Mouse (Mus musculus) embryonic facial prominence, embryonic 12.5 days (tissue): ENCODE results near the gene Fndc7. TPM values are rescaled to one million over a fixed set of nuclear protein-coding genes. Genes with fewer than 3 reads are reported as not detected.
A peak's percentile ranks its signal among the peaks of the same experiment; 100 is the strongest.

ENCODE experiments used
- ATAC-seq: fragments of 200-750 bp; cut with Nextera tagmentation; 2 replicates; pipeline ENCODE4 v1.8.0; 2017; ENCODE audit not compliant: insufficient number of reproducible peaks, insufficient read depth, low FRiP score, low TSS enrichment
- H3K27ac ChIP-seq: fragments of 300-500 bp; sonication (generic); 2 replicates; pipeline ENCODE4 v1.5.1; 2016; ENCODE audit warnings: mild to moderate bottlenecking
- H3K27me3 ChIP-seq: fragments of 300-500 bp; sonication (generic); 2 replicates; pipeline ENCODE4 v1.6.1; 2016; ENCODE audit warnings: mild to moderate bottlenecking, moderate library complexity
- H3K36me3 ChIP-seq: fragments of 300-500 bp; sonication (generic); 2 replicates; pipeline ENCODE4 v1.6.1; 2016; ENCODE audit warnings: mild to moderate bottlenecking
- H3K4me1 ChIP-seq: fragments of 300-500 bp; sonication (generic); 2 replicates; pipeline ENCODE4 v1.6.1; 2016
- H3K4me2 ChIP-seq: fragments of 300-500 bp; sonication (generic); replicated peaks from 2 replicates; pipeline ENCODE4 v1.6.1; 2016; ENCODE audit warnings: mild to moderate bottlenecking, moderate library complexity
- H3K4me3 ChIP-seq: fragments of 300-500 bp; sonication (generic); 2 replicates; pipeline ENCODE4 v1.5.1; 2016; ENCODE audit warnings: mild to moderate bottlenecking
- H3K9ac ChIP-seq: fragments of 300-500 bp; sonication (generic); 2 replicates; pipeline ENCODE4 v1.6.1; 2016; ENCODE audit warnings: mild to moderate bottlenecking, moderate library complexity
- H3K9me3 ChIP-seq: fragments of 300-500 bp; sonication (generic); 2 replicates; pipeline ENCODE4 v1.6.1; 2016; ENCODE audit warnings: mild to moderate bottlenecking, moderate library complexity
- WGBS: fragments of 180-500 bp; shearing (Covaris S2); methylation state at CpG from one replicate; pipeline ENCODE4 v1.1.7; 2016; 5-methylcytosine and 5-hydroxymethylcytosine counted together
- polyA plus RNA-seq: library from polyadenylated mRNA; unstranded; fragments of >200 nt; fragmentation: Nextera tagmentation; extraction: Ambion mirVana; gene quantifications from 2 replicates; pipeline ENCODE4 v1.2.1, GENCODE M21; 2016

Fndc7 gene
- polyA plus RNA-seq, 1 experiment from 2014 or later = 0.14 TPM

DNA sequence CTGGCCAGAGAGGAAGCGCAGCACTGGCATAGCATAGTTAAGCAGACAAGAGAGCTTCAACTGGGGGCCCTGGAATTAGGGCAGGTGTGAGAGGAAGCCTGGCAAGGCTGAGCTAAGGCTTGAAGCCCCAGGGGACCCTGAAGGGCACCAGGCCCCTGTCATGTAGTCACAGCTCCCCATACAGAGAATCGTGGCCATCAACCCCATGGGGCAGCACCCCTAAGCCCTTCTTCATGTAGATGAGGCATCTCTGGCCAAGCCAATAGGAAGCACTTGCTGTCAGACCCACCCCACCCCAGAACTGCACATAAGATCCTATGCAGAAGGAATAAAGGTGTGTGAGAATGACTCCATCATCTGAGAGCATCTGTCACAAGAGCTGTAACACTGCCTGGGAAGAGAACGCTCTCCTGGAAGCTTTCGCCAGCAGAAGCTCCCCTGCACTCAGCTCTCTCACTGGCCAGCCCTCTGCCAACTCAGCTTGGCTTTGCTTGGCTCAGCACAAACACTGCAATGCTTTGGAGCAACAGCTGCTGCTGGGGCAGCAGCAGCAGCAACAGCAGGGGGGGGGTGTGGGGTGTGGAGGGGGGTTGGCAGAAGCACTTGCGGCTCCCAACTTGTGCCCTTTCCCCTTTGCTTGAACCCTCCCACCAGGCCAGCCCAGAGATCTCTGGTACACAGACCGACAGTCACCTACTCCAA lies 37.7 kb downstream of the Fndc7 start:
- Histone ChIP-seq H3K9me3 (no peaks in the 10 kb centered on the region), H3K36me3 (no peaks in the 10 kb centered on the region), H3K27me3 (no peaks in the 10 kb centered on the region), H3K27ac (no peak overlapping the region), H3K4me2 (no peak overlapping the region), H3K9ac (no peak overlapping the region), H3K4me3 (no peak overlapping the region), H3K4me1 (0 out of 2 replicates have a peak, but pooled peaks cover 3% of the 10 kb centered on the region)
- 56% methylated on average over 6 of the region's 6 CpGs for WGBS
- no peak for ATAC-seq

DNA sequence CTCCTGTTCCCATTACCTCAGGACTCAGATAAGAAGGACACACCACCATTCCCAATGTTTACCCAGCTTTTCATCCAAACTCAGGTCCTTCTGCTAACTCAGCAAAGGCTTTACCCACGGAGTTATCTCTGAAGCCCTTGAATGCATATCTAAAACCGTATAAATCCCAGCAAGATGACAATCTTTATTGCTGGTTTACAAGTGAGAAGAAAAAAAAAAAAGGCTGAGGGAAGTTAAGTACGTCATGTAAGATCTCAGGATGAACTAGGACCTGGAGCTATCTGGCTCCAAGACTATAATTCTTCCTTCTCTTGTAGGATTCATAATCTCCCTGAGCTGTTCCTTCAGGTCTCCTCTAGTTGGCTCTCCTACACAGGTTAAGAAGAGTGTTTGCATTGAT lies 38.3 kb downstream of the Fndc7 start:
- no peak for ATAC-seq
- Histone ChIP-seq H3K9ac (no peak overlapping the region), H3K27ac (no peak overlapping the region), H3K9me3 (no peaks in the 10 kb centered on the region), H3K4me3 (no peak overlapping the region), H3K36me3 (no peaks in the 10 kb centered on the region), H3K4me2 (no peak overlapping the region), H3K4me1 (0 out of 2 replicates have a peak, but pooled peaks cover 3% of the 10 kb centered on the region), H3K27me3 (no peaks in the 10 kb centered on the region)
- 76% methylated on average over 3 of the region's 3 CpGs for WGBS

DNA sequence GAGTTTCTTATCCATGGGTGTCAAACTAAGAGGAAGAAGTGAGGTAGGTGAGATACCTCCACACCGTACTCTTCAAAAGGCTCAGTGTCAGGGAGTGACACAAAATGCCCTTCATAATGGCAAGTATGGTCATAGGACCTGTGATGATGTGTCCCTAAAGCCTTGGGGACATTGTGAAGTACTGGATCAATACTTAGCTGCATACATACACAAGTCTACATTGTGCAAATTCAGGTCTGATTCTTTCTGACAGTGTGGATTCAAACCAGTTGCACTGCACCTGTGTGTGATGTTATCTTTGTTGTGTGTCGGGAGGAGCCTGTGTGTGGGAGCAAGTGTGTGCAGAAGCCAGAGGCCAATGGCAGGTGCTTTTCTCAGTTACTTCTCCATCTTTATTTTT lies 38.7 kb downstream of the Fndc7 start:
- H3K9ac ChIP-seq = no peak overlapping the region
- no peaks in the 10 kb centered on the region for H3K36me3 ChIP-seq
- H3K27me3 ChIP-seq = no peaks in the 10 kb centered on the region
- no peaks in the 10 kb centered on the region for H3K9me3 ChIP-seq
- no peak overlapping the region for H3K27ac ChIP-seq
- ATAC-seq = no peak
- 87% methylated on average over 2 of the region's 2 CpGs for WGBS
- no peak overlapping the region for H3K4me2 ChIP-seq
- no peak overlapping the region for H3K4me3 ChIP-seq
- 0 out of 2 replicates have a peak, but pooled peaks cover 2% of the 10 kb centered on the region for H3K4me1 ChIP-seq

DNA sequence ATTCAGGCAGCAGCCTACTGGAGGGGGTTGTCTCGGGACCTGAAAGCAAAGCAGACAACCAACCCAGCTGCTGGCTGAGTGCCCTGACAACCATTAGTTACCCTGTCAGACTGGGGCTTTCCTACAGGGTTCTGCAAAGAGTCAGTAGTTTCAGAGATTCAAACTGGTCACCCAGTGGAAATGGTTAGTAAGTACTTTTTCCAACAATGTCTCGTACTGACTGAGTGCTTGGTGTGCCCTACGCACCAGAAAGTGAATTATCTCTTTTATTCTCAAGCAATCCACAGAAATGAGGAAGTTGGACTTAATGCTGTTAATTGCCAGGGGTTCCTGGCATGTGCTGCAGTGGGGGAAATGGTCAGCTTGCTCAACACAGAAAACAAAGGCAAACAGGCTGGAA lies 39.3 kb downstream of the Fndc7 start:
- no peak overlapping the region for H3K27ac ChIP-seq
- H3K27me3 ChIP-seq = no peaks in the 10 kb centered on the region
- WGBS = 61% methylated on average over 3 of the region's 3 CpGs
- H3K9ac ChIP-seq = no peak overlapping the region
- no peak overlapping the region for H3K4me3 ChIP-seq
- H3K4me1 ChIP-seq = no peaks in the 10 kb centered on the region
- ATAC-seq = no peak
- H3K9me3 ChIP-seq = no peaks in the 10 kb centered on the region
- no peaks in the 10 kb centered on the region for H3K36me3 ChIP-seq
- no peak overlapping the region for H3K4me2 ChIP-seq

DNA sequence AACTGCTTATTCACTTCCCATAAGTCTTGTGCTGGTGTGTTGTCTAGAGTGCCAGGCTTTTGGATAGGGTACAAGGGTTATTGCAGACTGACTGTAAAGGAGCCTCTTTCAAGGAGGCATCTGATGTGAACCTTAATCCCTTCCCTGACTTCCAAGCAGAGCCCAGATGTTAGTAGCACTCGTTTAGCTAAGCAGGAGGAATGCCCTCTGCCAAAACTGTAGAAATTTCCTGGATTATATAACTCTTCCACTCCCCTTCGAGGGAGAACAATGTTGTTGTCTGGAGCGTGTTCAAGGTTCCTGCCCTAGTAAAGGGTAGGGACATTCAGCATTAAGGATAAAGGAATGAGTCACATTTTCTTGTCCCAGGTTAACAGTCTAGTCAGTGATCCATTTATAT lies 43.2 kb downstream of the Fndc7 start:
- no peaks in the 10 kb centered on the region for H3K9me3 ChIP-seq
- H3K27me3 ChIP-seq = no peaks in the 10 kb centered on the region
- no peaks in the 10 kb centered on the region for H3K36me3 ChIP-seq
- no peaks in the 10 kb centered on the region for H3K4me1 ChIP-seq
- no peak overlapping the region for H3K4me2 ChIP-seq
- H3K9ac ChIP-seq = no peak overlapping the region
- no peak overlapping the region for H3K4me3 ChIP-seq
- ATAC-seq = no peak
- WGBS = 75% methylated on average over 3 of the region's 3 CpGs
- H3K27ac ChIP-seq = no peak overlapping the region

DNA sequence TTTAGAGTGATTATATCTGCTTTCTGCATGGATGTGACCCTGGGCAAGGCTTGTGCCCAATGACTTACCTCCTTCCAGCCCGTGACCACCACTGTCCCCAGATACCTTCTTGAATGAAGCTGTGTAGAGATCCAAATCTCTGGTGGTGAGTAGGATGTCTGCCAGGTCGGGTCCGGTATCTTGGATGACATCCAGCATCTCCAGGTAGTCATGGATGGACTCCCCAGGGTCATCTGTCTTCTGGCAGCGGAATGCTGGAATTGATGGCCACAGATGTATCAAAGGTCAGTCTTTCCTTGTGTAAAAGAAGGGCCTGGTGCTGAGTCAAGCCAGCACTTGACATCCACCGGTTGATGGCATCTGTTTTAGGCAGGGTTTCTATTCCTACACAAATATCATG lies 45.3 kb downstream of the Fndc7 start:
- H3K36me3 ChIP-seq = no peaks in the 10 kb centered on the region
- no peaks in the 10 kb centered on the region for H3K27me3 ChIP-seq
- no peak for ATAC-seq
- H3K9ac ChIP-seq = no peak overlapping the region
- H3K4me2 ChIP-seq = no peak overlapping the region
- no peaks in the 10 kb centered on the region for H3K4me1 ChIP-seq
- H3K27ac ChIP-seq = no peak overlapping the region
- H3K4me3 ChIP-seq = no peak overlapping the region
- WGBS = 77% methylated on average over 5 of the region's 5 CpGs
- H3K9me3 ChIP-seq = no peaks in the 10 kb centered on the region

DNA sequence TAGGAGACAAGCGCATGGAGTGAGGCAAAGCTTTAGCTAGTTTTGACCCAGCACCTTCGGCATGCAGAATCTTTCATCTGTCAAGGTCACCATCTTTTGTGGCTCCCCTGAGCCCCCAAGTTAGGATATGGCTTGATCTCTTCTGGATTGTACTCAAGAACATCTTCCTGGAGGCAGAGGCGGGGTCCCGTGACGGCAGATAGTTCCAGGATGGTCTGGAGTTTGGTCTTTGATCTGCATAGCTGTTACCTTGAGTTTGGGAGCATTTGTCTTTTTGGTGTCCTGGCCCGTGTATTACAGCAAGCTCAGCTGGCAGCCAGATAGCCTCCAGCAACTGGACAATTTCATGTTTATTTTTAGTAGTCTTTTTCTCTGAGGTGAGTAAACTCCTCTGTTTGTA lies 45.8 kb downstream of the Fndc7 start:
- Histone ChIP-seq H3K4me1 (peaks cover 3% of the 10 kb centered on the region), H3K4me3 (no peak overlapping the region), H3K4me2 (no peak overlapping the region), H3K27ac (no peak overlapping the region), H3K36me3 (no peaks in the 10 kb centered on the region), H3K9ac (no peak overlapping the region), H3K27me3 (no peaks in the 10 kb centered on the region), H3K9me3 (no peaks in the 10 kb centered on the region)
- WGBS = 88% methylated on average over 6 of the region's 6 CpGs
- ATAC-seq = no peak

DNA sequence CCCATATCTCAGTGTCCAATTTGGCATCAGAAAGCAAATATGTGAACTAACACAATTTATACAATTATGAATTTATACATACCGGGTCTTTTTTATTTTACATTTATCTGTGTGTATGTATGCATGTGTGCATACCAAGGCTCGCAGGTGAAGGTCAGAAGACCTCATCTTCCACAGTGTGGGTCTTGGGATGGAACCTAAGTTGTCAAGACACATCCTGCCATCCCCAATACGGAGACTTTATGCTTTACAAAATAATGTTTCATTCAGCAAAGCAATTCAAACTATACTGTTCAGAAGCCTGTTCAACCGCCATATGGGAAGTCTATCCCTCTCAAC lies 49.1 kb downstream of the Fndc7 start:
- Histone ChIP-seq H3K36me3 (no peaks in the 10 kb centered on the region), H3K9ac (no peak overlapping the region), H3K4me3 (peak overlapping the region; percentile 80; the same call in 1 of the 2 replicates), H3K27ac (no peak overlapping the region), H3K4me1 (peaks cover 13% of the 10 kb centered on the region), H3K9me3 (no peaks in the 10 kb centered on the region), H3K4me2 (peak overlapping the region; percentile 55; the same call in 1 of the 2 replicates), H3K27me3 (no peaks in the 10 kb centered on the region)
- peak; percentile 42; the same call in 1 of the 2 replicates for ATAC-seq
- WGBS = 49% methylated on average over 4 of the region's 4 CpGs

DNA sequence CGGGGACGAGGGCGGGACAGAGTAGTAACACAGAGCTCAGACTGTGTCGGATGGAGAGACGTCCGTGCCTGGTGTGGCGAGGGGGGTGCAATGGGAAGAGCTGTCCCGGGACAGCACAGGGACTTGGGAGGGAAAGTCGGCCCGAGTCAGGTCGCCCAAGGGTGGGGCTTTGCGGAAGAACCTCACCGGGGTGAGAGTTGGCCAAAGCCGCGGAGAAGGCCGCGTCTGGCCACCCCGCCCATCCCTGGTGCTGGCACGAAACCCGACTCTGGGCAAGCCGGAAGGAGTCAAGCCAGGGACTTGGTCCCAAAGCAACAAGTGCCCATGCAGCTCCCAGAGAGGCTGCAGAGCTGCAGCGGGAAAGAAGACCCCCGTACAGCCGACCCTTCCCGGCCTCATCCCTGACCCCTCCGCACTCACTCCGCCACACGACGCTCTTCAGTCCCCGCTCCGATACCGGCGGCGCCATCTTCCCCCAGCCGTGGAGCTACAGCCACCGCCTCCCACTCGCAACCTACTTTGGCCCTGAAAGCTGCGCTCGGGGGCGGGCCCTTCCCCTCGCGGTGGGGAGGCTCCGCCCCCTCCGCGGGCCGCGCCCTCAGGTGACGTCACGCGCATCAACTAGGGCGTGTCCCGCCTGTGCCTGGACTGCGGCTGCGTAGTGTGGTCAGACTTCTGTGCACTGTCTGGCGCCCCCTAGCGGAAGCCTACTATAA lies 49.6 kb downstream of the Fndc7 start, which contains the start of gene Stxbp3:
TSS of gene Stxbp3 (minus strand) at position 527 of the 716 bp plus-strand sequence.
- Histone ChIP-seq H3K4me2 (peak within 1 kb of the TSS; percentile 55), H3K4me1 (peaks cover 13% of the 10 kb centered on the region), H3K9me3 (no peaks in the 10 kb centered on the region), H3K9ac (peak within 1 kb of the TSS; percentile 72), H3K27ac (peak within 1 kb of the TSS; percentile 84), H3K36me3 (no peaks in the 10 kb centered on the region), H3K27me3 (no peaks in the 10 kb centered on the region), H3K4me3 (peak within 1 kb of the TSS; percentile 80)
- WGBS = under 1% methylated on average over 56 of the region's 56 CpGs
- peak; percentile 89 for ATAC-seq

DNA sequence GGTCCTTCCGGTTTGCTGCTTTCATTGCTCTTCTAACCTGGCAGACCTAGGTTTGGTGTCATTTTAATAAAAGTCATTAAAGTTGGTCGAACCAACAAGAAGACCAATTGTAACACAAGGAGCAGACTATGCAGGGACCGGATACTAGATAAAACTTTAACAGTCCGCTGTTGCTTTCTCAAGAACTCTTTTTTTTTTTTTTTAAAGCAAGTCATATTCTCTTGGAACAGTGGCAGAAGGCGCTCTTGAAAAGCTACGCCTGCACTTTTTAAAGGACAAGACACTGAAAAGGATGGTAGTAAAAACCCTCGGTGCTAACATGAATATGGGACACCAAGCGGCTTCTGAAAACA lies 50.2 kb downstream of the Fndc7 start:
- Histone ChIP-seq H3K9ac (peak overlapping the region; percentile 72), H3K27ac (peak overlapping the region; percentile 84; the same call in 1 of the 2 replicates), H3K27me3 (no peaks in the 10 kb centered on the region), H3K4me3 (peak overlapping the region; percentile 80), H3K36me3 (no peaks in the 10 kb centered on the region), H3K4me2 (peak overlapping the region; percentile 55), H3K9me3 (no peaks in the 10 kb centered on the region), H3K4me1 (peaks cover 13% of the 10 kb centered on the region)
- ATAC-seq = no peak
- 8% methylated on average over 8 of the region's 8 CpGs for WGBS

DNA sequence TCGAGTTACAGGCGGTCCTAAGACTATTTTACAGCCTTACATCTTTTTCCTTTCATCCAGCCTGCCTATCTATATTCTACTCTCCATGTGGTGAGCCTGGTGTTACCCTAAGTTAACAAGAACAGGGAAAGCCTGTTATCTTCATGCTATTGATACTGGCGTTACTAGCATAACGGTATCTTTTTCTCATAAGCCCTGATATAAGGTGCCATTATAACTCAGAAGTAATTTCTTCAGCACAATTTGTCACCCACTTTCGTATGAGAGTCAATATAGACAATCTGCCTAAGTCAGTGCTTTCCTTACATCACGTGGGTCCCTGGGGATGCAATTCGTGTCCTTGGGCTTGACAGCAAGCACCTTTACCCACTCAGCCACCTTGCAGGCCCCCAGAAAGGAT lies 50.8 kb downstream of the Fndc7 start:
- ATAC-seq = no peak
- 79% methylated on average over 7 of the region's 7 CpGs for WGBS
- Histone ChIP-seq H3K4me1 (peaks cover 13% of the 10 kb centered on the region), H3K36me3 (no peaks in the 10 kb centered on the region), H3K9me3 (no peaks in the 10 kb centered on the region), H3K27me3 (no peaks in the 10 kb centered on the region), H3K4me2 (peak overlapping the region; percentile 55), H3K9ac (no peak overlapping the region), H3K27ac (no peak overlapping the region), H3K4me3 (peak overlapping the region; percentile 80)

DNA sequence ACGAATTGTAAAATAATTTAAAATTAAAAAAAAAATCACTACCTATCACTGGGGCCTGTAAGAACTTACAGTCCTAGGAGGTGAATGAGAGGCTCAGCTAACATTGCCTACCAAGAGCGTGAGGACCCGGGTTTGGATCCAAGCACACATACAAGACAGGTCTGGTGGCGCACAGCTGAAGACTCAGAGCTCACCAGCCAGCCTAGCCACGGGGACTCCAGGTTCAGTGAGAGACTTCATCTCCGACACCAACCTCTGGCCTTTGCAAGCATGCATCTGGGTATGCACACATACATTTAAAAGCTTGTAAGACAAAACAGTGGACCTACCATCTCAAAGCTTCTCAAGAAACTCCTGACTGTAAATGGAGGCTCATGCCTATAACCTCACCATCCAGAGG lies 52.9 kb downstream of the Fndc7 start:
- Histone ChIP-seq H3K4me2 (no peak overlapping the region), H3K4me3 (no peak overlapping the region), H3K9ac (no peak overlapping the region), H3K27me3 (no peaks in the 10 kb centered on the region), H3K27ac (no peak overlapping the region), H3K36me3 (no peaks in the 10 kb centered on the region), H3K4me1 (peaks cover 13% of the 10 kb centered on the region), H3K9me3 (no peaks in the 10 kb centered on the region)
- 89% methylated on average over 6 of the region's 6 CpGs for WGBS
- no peak for ATAC-seq
